Mouse (Mus musculus) heart, postnatal 36 days (tissue): ENCODE measurements around the gene Rrp7a. TPM values are rescaled to one million over a fixed set of nuclear protein-coding genes. Genes with fewer than 3 reads are reported as not detected.

Experiments
- DNase-seq, 2 experiments: peaks; one replicate each; pipeline ENCODE4 v3.0.0; 2021 to 2022
- intact Hi-C: fragments of 180-260 bp; cut with DNase I; formaldehyde crosslinking; loops from one replicate; pipeline ENCODE4 v1.15.1; 2025
- total RNA-seq, 2 experiments: library from RNA; stranded (reverse); gene quantifications; 2 replicates each; pipeline ENCODE4 v1.2.3; 2021

The Rrp7a gene
- total RNA-seq, 2 experiments from 2014 or later = 42.3 to 42.8 TPM

- no peak for DNase-seq
- intact Hi-C loops = no loop called here
These were observed 4.2 kb downstream of the Rrp7a start for GRCm38 (mm10) chr15:83118360-83118759.

DNA sequence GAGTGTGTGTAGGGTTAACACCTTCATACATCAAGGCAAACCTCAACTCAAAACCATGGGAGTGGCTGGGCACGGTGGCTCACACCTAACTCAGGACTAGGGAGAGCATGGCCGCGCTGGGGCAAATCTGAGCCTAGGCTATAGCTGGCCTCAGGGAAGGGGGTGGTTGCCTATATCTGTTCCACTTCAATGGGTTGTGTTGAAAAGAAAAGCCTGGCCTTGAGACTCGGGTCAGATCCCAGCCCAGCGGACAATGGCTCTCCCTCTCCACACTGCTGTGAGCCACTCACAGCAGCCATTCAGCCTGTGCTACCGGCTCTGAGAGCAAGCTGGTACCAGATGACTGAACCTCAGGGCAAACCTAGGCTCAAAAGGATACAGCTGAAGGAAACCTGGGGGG, 7.5 kb downstream of the Rrp7a start:
- intact Hi-C loops = no loop called here

GRCm38 (mm10) chr15:83114106-83114505, 8.5 kb downstream of the Rrp7a start:
- DNase-seq = no peak
- intact Hi-C loops = loop anchor here (5.0 kb wide), 3 partner anchors 93 to 302 kb away; no protein-coding TSS in a partner anchor

More for the DNA sequence above, 7.5 kb downstream of the Rrp7a start:
- no peak for DNase-seq

GRCm38 (mm10) chr15:83112898-83113297, 9.7 kb downstream of the Rrp7a start:
- DNase-seq = peak; percentile 73 to 77
- intact Hi-C loops = loop anchor here (5.0 kb wide), 3 partner anchors 94 to 301 kb away; no protein-coding TSS in a partner anchor

- intact Hi-C loops = loop anchor here (5.0 kb wide), 3 partner anchors 95 to 300 kb away; no protein-coding TSS in a partner anchor
- no peak for DNase-seq
These were observed 10.7 kb downstream of the Rrp7a start for GRCm38 (mm10) chr15:83111874-83112273.

- no peak for DNase-seq
- intact Hi-C loops = loop anchor here (5.0 kb wide), 3 partner anchors 96 to 299 kb away; no protein-coding TSS in a partner anchor
These were observed 11.3 kb downstream of the Rrp7a start for GRCm38 (mm10) chr15:83111290-83111689.

DNA sequence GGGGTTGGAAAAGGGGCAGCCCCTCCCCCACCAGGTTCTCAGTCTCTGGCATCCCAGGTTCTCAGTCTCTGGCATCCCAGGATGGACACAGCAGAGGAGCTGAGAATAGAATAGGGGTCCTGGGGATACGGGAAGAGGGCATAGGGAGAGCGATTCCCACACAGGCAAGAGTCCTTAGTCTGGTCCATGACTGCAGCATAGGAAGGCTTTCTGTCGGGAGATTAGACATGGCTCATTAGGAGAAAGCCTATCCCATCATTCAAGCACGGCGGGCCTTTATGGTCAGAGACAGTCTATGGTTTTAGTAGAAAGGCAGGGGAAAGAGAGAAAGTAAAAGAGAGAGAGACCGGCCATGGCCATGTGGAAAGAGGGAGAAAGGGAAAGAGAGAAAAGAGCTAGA, 14.8 kb downstream of the Rrp7a start:
- intact Hi-C loops = no loop called here
- no peak for DNase-seq

GRCm38 (mm10) chr15:83106426-83106825, 16.2 kb downstream of the Rrp7a start:
- DNase-seq = no peak
- intact Hi-C loops = no loop called here

- DNase-seq = no peak
- intact Hi-C loops = no loop called here
These were observed 19.5 kb downstream of the Rrp7a start for GRCm38 (mm10) chr15:83103111-83103510.

- no peak for DNase-seq
- intact Hi-C loops = loop anchor here (2.0 kb wide), 1 partner anchor 21 kb away; no protein-coding TSS in a partner anchor
These were observed 22.3 kb downstream of the Rrp7a start for GRCm38 (mm10) chr15:83100332-83100662.

GRCm38 (mm10) chr15:83099533-83100331, 22.9 kb downstream of the Rrp7a start:
- intact Hi-C loops = loop anchor here (2.0 to 5.0 kb wide), 2 partner anchors 21 to 62 kb away; no protein-coding TSS in a partner anchor
- peak; percentile 94 to 95 for DNase-seq

- intact Hi-C loops = loop anchor here (5.0 kb wide), 1 partner anchor 59 kb away; no protein-coding TSS in a partner anchor
- no peak for DNase-seq
These were observed 26.7 kb downstream of the Rrp7a start for GRCm38 (mm10) chr15:83095950-83096349.

DNA sequence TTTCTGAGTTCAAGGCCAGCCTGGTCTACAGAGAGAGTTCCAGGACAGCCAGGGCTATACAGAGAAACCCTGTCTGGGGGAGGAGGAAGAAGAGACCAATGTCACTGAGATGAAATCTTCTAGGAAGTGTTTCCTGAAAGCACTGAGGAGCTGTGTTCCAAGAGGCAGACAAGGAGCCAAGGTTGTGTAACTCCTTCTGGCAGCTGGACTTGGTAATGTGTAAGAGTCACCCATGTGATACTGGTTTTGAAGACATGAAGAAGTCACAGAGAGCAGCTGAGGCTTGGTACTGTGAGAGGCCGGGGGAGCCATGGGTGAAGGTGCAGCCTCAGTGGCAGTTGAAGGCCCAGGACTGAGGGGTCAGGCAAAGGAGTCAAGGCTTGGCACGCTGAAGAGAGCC, 28.9 kb downstream of the Rrp7a start:
- intact Hi-C loops = no loop called here
- peak; percentile 42 to 49 for DNase-seq

DNA sequence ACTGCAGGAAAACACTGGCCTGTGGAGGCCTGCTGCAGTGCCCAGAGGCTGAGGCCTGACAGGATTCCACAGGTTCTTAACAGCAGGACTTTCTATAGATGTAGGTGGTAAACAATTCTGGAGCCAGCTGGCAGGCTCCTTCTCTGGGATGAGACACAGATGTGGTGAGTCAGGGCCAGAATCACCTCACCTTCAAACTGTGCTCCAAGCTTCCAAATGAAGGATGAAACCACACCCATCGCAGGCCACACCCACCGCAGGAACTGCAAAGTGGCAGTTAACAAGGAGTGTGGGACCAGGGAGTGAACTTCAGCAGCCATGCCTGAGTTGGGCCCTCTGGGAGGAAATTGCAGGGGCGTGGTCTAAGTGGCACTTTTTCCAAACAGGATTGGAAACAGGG, 31.7 kb downstream of the Rrp7a start:
- intact Hi-C loops = no loop called here
- no peak for DNase-seq

DNA sequence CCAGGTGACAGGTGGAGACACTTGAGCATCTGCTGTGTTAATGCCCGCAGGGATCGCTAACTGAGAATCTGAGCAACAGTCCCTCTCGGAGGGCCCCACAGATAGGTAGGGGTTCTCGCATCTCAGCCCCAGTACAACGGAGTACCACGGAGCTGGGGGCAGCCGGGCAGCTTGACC, 33.3 kb downstream of the Rrp7a start, which contains the start of gene Serhl:
Serhl (plus strand) TSS at position 78 of the 177 bp plus-strand sequence.
- intact Hi-C loops = no loop called here
- no peak for DNase-seq

DNA sequence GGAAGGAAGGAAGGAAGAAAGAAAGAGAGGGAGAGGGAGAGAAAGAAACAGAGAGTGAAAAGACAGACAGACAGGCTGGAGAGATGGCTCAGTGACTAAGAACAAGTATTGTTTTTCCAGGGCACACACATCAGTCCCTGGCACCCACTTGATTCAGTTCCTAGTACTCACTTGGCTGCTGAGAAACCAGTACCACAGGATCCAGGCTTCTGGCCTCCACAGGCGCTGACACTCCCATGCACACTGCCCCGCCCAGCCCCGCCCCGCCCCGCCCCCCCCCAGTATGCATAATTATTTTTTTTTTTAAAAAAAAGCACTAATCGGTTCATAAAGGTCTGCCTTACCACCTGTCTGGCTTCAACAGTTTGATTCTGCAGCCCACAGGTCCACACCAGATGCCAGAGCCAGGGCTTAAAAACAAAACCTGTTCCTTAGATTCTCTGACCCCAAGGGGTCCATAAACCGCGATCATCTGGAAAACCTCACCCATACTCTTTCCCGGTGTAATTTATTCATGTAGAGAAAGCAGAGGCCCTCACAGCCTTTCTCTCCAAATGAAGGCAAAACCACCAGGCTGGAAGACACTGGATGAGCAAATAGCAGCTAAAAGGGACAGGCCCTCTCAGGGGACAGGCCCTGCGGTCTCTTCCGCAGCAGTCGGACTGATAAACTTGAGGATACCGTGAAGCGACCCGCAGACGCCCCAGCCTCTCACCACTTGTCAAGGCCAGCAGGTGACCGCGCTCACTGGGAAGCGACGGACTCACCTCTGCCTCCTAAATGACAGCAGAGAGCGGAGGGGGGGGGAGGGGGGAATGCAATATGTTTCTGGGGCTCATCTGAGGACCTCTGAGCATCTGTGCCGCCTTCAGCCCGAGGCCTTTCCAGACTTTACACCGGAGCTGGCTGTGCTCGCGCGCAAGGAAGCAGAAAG, 33.8 kb downstream of the Rrp7a start:
- no peak for DNase-seq
- intact Hi-C loops = no loop called here

DNA sequence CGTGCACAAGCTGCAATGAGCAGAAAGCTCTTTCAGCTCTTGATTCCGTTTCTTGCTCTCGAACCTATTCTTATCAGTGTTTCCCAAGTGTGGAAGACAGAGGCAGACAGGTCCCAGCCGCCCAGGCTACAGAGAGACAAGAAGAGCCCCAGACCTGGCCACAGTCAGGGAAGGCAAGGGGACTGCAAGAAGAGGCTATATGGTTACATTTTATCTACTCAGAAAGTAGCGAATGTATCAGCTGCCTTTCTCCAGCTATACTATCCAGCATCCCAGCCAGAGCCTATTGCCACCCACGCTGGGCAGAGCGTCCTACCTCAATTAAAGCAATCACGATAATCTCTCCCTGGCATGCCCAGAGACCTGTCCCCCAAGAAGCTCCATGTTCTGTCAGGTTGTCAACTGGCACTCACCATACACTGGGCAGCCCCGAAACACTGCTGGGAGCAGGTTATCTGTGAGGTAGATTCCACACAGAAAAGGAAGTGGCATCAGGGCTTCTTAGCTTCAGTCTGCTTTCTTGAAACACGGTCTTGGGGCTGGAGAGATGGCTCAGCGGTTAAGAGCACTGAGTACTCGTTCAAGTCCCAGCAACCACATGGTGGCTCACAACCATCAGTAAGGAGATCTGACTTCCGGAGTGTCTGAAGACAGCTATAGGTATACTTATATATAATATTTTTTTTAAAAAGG, 35.8 kb downstream of the Rrp7a start:
- intact Hi-C loops = no loop called here
- DNase-seq = no peak

DNA sequence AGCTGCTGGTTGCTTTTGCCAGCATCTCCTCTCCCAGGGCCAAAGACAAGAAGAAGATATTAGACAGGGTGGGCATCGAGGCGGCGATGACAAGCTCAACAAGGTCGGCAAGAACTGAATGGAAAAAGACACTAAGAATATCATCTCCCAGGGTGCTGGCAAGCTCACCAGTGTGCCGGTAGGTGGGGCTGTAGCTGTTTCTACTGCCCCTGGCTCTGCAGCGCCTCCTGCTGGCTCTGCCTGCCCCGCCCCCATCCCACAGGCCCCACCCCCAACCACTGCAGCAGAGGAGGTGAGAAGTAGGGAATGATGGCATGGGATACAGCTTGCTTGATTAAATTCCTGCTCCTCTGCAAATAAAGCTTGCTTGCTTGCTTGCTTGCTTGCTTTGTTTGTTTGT, 36.7 kb downstream of the Rrp7a start:
- intact Hi-C loops = no loop called here
- DNase-seq = peak; percentile 54 to 71

DNA sequence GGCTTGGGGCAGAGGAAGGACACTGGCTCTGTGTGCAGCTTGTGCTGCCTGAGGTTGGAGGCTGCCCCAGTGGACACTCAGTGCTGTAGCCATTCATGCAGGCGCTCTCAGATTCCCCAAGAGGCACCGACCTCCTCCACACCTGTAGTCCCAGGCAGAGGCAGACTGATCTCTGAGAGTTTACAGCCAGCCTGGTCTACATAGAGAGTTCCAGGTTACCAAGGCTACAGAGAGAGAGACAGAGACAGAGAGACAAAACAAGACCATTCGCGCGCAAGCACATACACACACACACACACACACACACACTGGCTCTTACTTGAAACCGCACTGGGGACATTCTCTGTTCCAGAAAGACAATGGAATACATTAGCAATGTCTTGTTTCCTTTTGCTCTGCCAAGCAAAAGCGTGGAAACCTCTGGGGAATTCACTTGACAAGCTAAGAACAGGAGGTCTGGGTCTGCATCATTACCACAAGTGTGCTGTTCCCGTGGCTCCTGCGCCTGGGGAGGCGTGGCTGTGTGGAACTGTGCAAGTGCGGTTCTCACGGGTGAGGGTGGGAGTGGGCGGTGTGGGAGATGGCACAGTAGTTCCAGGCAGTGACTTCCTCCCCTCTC, 38.5 kb downstream of the Rrp7a start:
- DNase-seq = peak; percentile 25 to 35
- intact Hi-C loops = no loop called here

DNA sequence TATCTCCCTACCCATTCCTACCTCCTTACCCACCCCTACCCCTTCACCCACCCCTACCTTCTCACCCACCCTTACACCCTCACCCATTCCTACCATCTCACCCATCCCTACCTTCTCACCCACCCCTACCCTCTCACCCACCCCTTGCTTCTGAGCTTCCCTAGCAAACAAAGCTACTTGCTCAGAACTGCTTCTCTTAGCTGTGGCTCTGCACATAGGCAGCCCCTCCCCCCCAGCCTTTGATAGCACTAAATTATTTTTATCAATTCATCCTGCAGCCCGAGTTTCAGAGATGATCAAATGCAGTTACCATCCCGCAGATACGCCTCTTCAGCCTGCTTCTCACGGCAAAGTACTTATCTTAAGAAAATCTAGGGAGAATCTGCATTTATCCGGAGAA, 39.1 kb downstream of the Rrp7a start:
- DNase-seq = no peak
- intact Hi-C loops = loop anchor here (2.0 kb wide), 1 partner anchor 41 kb away; no protein-coding TSS in a partner anchor
